Mouse (Mus musculus) liver, embryonic 14.5 days (tissue): ENCODE data around the gene Cav2. TPM values are rescaled to one million over a fixed set of nuclear protein-coding genes. Genes with fewer than 3 reads are reported as not detected.

Experiments used
- ATAC-seq: fragments of 200-750 bp; cut with Nextera tagmentation; 2 replicates; pipeline ENCODE4 v1.8.0; 2017; ENCODE audit warnings: moderate number of reproducible peaks, mild to moderate bottlenecking, moderate library complexity; ENCODE audit not compliant: insufficient read depth
- DNase-seq, 3 experiments: peaks; one replicate each; pipeline ENCODE4 v3.0.0-alpha.2; 2012 to 2013; ENCODE audit warnings: low read depth in 3 of 3, low spot score in 3 of 3
- H3K27ac ChIP-seq: fragments of 300-500 bp; sonication (generic); 2 replicates; pipeline ENCODE4 v1.5.1; 2014; ENCODE audit warnings: moderate library complexity, mild to moderate bottlenecking, control low read depth, inconsistent platforms
- H3K27me3 ChIP-seq: fragments of 300-500 bp; sonication (generic); 2 replicates; pipeline ENCODE4 v1.6.1; 2014; ENCODE audit warnings: mild to moderate bottlenecking, low read length, moderate library complexity; ENCODE audit not compliant: control insufficient read depth, insufficient read depth
- H3K36me3 ChIP-seq: fragments of 300-500 bp; sonication (generic); replicated peaks from 2 replicates; pipeline ENCODE4 v1.6.1; 2014; ENCODE audit warnings: low read depth; ENCODE audit not compliant: control insufficient read depth, insufficient read depth
- H3K4me1 ChIP-seq, 2 experiments: fragments of 200-500 bp in 1 of 2; fragments of 300-500 bp in 1 of 2; sonication (generic) in 1 of 2; replicated peaks; 2 replicates each; pipeline ENCODE4 v1.6.1; 2012 to 2014; ENCODE audit warnings: antibody characterized with exemption in 1 of 2, inconsistent platforms in 1 of 2, low read length in 1 of 2; ENCODE audit not compliant: control insufficient read depth in 2 of 2, insufficient read depth in 2 of 2
- H3K4me2 ChIP-seq: fragments of 300-500 bp; sonication (generic); 2 replicates; pipeline ENCODE4 v1.6.1; 2014; ENCODE audit warnings: low read depth, mild to moderate bottlenecking, control low read depth, moderate library complexity
- H3K4me3 ChIP-seq, 2 experiments: fragments of 200-500 bp in 1 of 2; fragments of 300-500 bp in 1 of 2; sonication (generic) in 1 of 2; 2 replicates each; pipeline ENCODE4 v1.5.1; 2012 to 2014; ENCODE audit warnings: low read depth in 2 of 2, low read length in 2 of 2, mild to moderate bottlenecking in 2 of 2, control low read depth in 1 of 2, inconsistent platforms in 1 of 2, moderate library complexity in 1 of 2; ENCODE audit not compliant: insufficient read depth in 1 of 2
- H3K9ac ChIP-seq: fragments of 300-500 bp; sonication (generic); replicated peaks from 2 replicates; pipeline ENCODE4 v1.6.1; 2014; ENCODE audit warnings: mild to moderate bottlenecking, control low read depth, moderate library complexity
- H3K9me3 ChIP-seq: fragments of 300-500 bp; sonication (generic); 2 replicates; pipeline ENCODE4 v1.6.1; 2016; ENCODE audit warnings: low read length, mixed read lengths; ENCODE audit not compliant: control insufficient read depth
- CTCF ChIP-seq: IDR thresholded peaks from 2 replicates; pipeline ENCODE4 v1.5.1; 2016; ENCODE audit warnings: antibody characterized with exemption, low read depth, control low read depth
- EP300 ChIP-seq: IDR thresholded peaks from 2 replicates; pipeline ENCODE4 v1.6.1; 2016; ENCODE audit warnings: antibody characterized with exemption, low read depth
- WGBS: fragments of 180-500 bp; shearing (Covaris S2); extraction: QIAGEN DNeasy Blood & Tissue Kit; methylation state at CpG from one replicate; pipeline ENCODE4 v1.1.7; 2014; ENCODE audit not compliant: insufficient replicate concordance; 5-methylcytosine and 5-hydroxymethylcytosine counted together
- polyA plus RNA-seq, 2 experiments: library from polyadenylated mRNA; depleted of rRNA in 1 of 2; stranded (reverse) in 1 of 2; unstranded in 1 of 2; fragments of >200 nt; fragmentation: Nextera tagmentation in 1 of 2; extraction: Ambion mirVana in 1 of 2; gene quantifications; 2 replicates each; pipeline versions ENCODE4 v1.2.1 to v1.2.3; 2012 to 2014

The Cav2 gene
- polyA plus RNA-seq, 2 experiments: 0.87 to 2.6 TPM

- ATAC-seq: no peak
Measured at GRCm38 (mm10) chr6:17248241-17248640, 32.7 kb upstream of the Cav2 start.

GRCm38 (mm10) chr6:17251958-17252357 lies 29.0 kb upstream of the Cav2 start:
- DNase-seq (no peak), ATAC-seq (no peak)
- TF ChIP-seq CTCF (no peak), EP300 (no peak)

More at GRCm38 (mm10) chr6:17248241-17248640, 32.7 kb upstream of the Cav2 start:
- H3K27me3 ChIP-seq: no peaks in the 10 kb centered on the region
- no CpG with 5 or more reads among the region's 1 CpGs for WGBS
- H3K4me2 ChIP-seq: no peak overlapping the region
- no peaks in the 10 kb centered on the region for H3K4me1 ChIP-seq
- H3K9me3 ChIP-seq: no peaks in the 10 kb centered on the region
- H3K4me3 ChIP-seq: no peak overlapping the region
- DNase-seq: no peak
- no peak for TF ChIP-seq EP300
- no peak for TF ChIP-seq CTCF
- no peak overlapping the region for H3K27ac ChIP-seq
- no peak overlapping the region for H3K9ac ChIP-seq
- H3K36me3 ChIP-seq: no peaks in the 10 kb centered on the region

GRCm38 (mm10) chr6:17258142-17258541 lies 22.8 kb upstream of the Cav2 start:
- ATAC-seq: no peak
- Histone ChIP-seq H3K36me3 (no peaks in the 10 kb centered on the region), H3K27ac (no peak overlapping the region), H3K27me3 (no peaks in the 10 kb centered on the region), H3K4me1 (no peaks in the 10 kb centered on the region), H3K4me3 (no peak overlapping the region), H3K9me3 (no peaks in the 10 kb centered on the region), H3K4me2 (no peak overlapping the region), H3K9ac (no peak overlapping the region)
- TF ChIP-seq CTCF (no peak), EP300 (no peak)
- 61% methylated on average over 1 of the region's 1 CpGs for WGBS
- no peak for DNase-seq

More at GRCm38 (mm10) chr6:17251958-17252357, 29.0 kb upstream of the Cav2 start:
- Histone ChIP-seq H3K4me1 (no peaks in the 10 kb centered on the region), H3K27ac (no peak overlapping the region), H3K9ac (no peak overlapping the region), H3K4me2 (no peak overlapping the region), H3K36me3 (no peaks in the 10 kb centered on the region), H3K4me3 (no peak overlapping the region), H3K9me3 (no peaks in the 10 kb centered on the region), H3K27me3 (no peaks in the 10 kb centered on the region)
- 31% methylated on average over 1 of the region's 1 CpGs for WGBS

- Histone ChIP-seq H3K9me3 (no peaks in the 10 kb centered on the region), H3K36me3 (no peaks in the 10 kb centered on the region), H3K4me1 (no peaks in the 10 kb centered on the region), H3K27ac (no peak overlapping the region), H3K4me3 (no peak overlapping the region), H3K9ac (no peak overlapping the region), H3K27me3 (no peaks in the 10 kb centered on the region), H3K4me2 (no peak overlapping the region)
- DNase-seq (no peak), ATAC-seq (no peak)
- WGBS: 68% methylated on average over 1 of the region's 1 CpGs
- TF ChIP-seq CTCF: no peak
- TF ChIP-seq EP300: no peak
Measured at GRCm38 (mm10) chr6:17258911-17259310, 22.1 kb upstream of the Cav2 start.

- no peak overlapping the region for H3K4me3 ChIP-seq
- H3K9me3 ChIP-seq: no peaks in the 10 kb centered on the region
- no peak overlapping the region for H3K9ac ChIP-seq
- H3K27ac ChIP-seq: no peak overlapping the region
- no peaks in the 10 kb centered on the region for H3K27me3 ChIP-seq
- no peaks in the 10 kb centered on the region for H3K4me1 ChIP-seq
- ATAC-seq (no peak), DNase-seq (no peak)
- H3K36me3 ChIP-seq: no peaks in the 10 kb centered on the region
- 42% methylated on average over 2 of the region's 2 CpGs for WGBS
- TF ChIP-seq EP300 (no peak), CTCF (no peak)
- no peak overlapping the region for H3K4me2 ChIP-seq
Measured at GRCm38 (mm10) chr6:17262786-17263185, 18.2 kb upstream of the Cav2 start.
